Mouse (Mus musculus) liver, embryonic 14.5 days (tissue): ENCODE data around the gene Sdk1.

Experiments
- CTCF ChIP-seq: IDR thresholded peaks from 2 replicates; pipeline ENCODE4 v1.5.1; 2016; ENCODE audit warnings: antibody characterized with exemption, low read depth, control low read depth
- EP300 ChIP-seq: IDR thresholded peaks from 2 replicates; pipeline ENCODE4 v1.6.1; 2016; ENCODE audit warnings: antibody characterized with exemption, low read depth

GRCm38 (mm10) chr5:141910886-141911285 lies 669.6 kb downstream of the Sdk1 start:
- TF ChIP-seq CTCF, result no peak
- TF ChIP-seq EP300, result no peak
